Mouse (Mus musculus) intestine, embryonic 14.5 days (tissue): Measurements from ENCODE around the gene Cpm. TPM values are rescaled to one million over a fixed set of nuclear protein-coding genes. Genes with fewer than 3 reads are reported as not detected.
A peak's percentile ranks its signal among the peaks of the same experiment; 100 is the strongest.

Source experiments
- ATAC-seq: fragments of 200-750 bp; cut with Nextera tagmentation; replicated peaks from 2 replicates; pipeline ENCODE4 v1.8.0; 2017; ENCODE audit warnings: low read depth, moderate number of reproducible peaks, moderate TSS enrichment, moderate library complexity; ENCODE audit not compliant: low FRiP score, low TSS enrichment
- DNase-seq: peaks from one replicate; pipeline ENCODE4 v3.0.0-alpha.2; 2018; ENCODE audit warnings: low spot score
- H3K27ac ChIP-seq: fragments of 300-500 bp; sonication (generic); 2 replicates; pipeline ENCODE4 v1.5.1; 2014; ENCODE audit warnings: low read depth, mild to moderate bottlenecking, control low read depth
- H3K27me3 ChIP-seq: fragments of 300-500 bp; sonication (generic); replicated peaks from 2 replicates; pipeline ENCODE4 v1.6.1; 2014; ENCODE audit warnings: low read length, control low read depth; ENCODE audit not compliant: control insufficient read depth, insufficient read depth
- H3K36me3 ChIP-seq: fragments of 300-500 bp; sonication (generic); 2 replicates; pipeline ENCODE4 v1.6.1; 2014; ENCODE audit warnings: low read length, control low read depth; ENCODE audit not compliant: control insufficient read depth, insufficient read depth
- H3K4me1 ChIP-seq: fragments of 300-500 bp; sonication (generic); replicated peaks from 2 replicates; pipeline ENCODE4 v1.6.1; 2014; ENCODE audit warnings: low read length, control low read depth, mixed read lengths; ENCODE audit not compliant: control insufficient read depth, insufficient read depth
- H3K4me2 ChIP-seq: fragments of 300-500 bp; sonication (generic); 2 replicates; pipeline ENCODE4 v1.6.1; 2014; ENCODE audit warnings: low read length
- H3K4me3 ChIP-seq: fragments of 300-500 bp; sonication (generic); 2 replicates; pipeline ENCODE4 v1.5.1; 2014; ENCODE audit warnings: low read depth, low read length, control low read depth, mixed read lengths
- H3K9ac ChIP-seq: fragments of 300-500 bp; sonication (generic); 2 replicates; pipeline ENCODE4 v1.6.1; 2014; ENCODE audit warnings: mild to moderate bottlenecking, low read length
- H3K9me3 ChIP-seq: fragments of 300-500 bp; sonication (generic); 2 replicates; pipeline ENCODE4 v1.6.1; 2016; ENCODE audit warnings: low read length, control low read depth; ENCODE audit not compliant: control insufficient read depth
- WGBS: fragments of 180-500 bp; shearing (Covaris S2); extraction: QIAGEN DNeasy Blood & Tissue Kit; methylation state at CpG from one replicate; pipeline ENCODE4 v1.1.7; 2014; 5-methylcytosine and 5-hydroxymethylcytosine counted together
- polyA plus RNA-seq: library from polyadenylated mRNA; unstranded; fragments of >200 nt; fragmentation: Nextera tagmentation; extraction: Ambion mirVana; gene quantifications from 2 replicates; pipeline ENCODE4 v1.2.1, GENCODE M21; 2014

The Cpm gene
- polyA plus RNA-seq, 1 experiment from 2014 or later, result 66.6 TPM

- H3K9me3 ChIP-seq, result no peaks in the 10 kb centered on the region
- no peak overlapping the region for H3K27ac ChIP-seq
- WGBS, result 81% methylated on average over 9 of the region's 9 CpGs
- peak overlapping the region; percentile 62 for H3K4me3 ChIP-seq
- DNase-seq (no peak), ATAC-seq (no peak)
- no peak overlapping the region for H3K9ac ChIP-seq
- peaks cover 13% of the 10 kb centered on the region for H3K4me1 ChIP-seq
- peak overlapping the region; percentile 91 for H3K4me2 ChIP-seq
- H3K27me3 ChIP-seq, result no peaks in the 10 kb centered on the region
- peaks cover 46% of the 10 kb centered on the region for H3K36me3 ChIP-seq
Observed at GRCm38 (mm10) chr10:117708856-117709255, 79.6 kb downstream of the Cpm start.

GRCm38 (mm10) chr10:117709326-117709830 lies 80.1 kb downstream of the Cpm start:
- ATAC-seq, result no peak
- Histone ChIP-seq H3K27me3 (no peaks in the 10 kb centered on the region), H3K4me2 (peak overlapping the region; percentile 91), H3K4me3 (peak overlapping the region; percentile 62), H3K27ac (no peak overlapping the region; the same call in 1 of the 2 replicates), H3K4me1 (peaks cover 13% of the 10 kb centered on the region), H3K9me3 (no peaks in the 10 kb centered on the region), H3K36me3 (peaks cover 41% of the 10 kb centered on the region), H3K9ac (peak overlapping the region; percentile 96)
- 46% methylated on average over 12 of the region's 12 CpGs for WGBS
- no peak for DNase-seq

GRCm38 (mm10) chr10:117709930-117710603 lies 80.8 kb downstream of the Cpm start:
- Histone ChIP-seq H3K36me3 (peaks cover 34% of the 10 kb centered on the region), H3K4me1 (peaks cover 13% of the 10 kb centered on the region), H3K27ac (peak overlapping the region; percentile 95), H3K9me3 (no peaks in the 10 kb centered on the region), H3K4me3 (peak overlapping the region; percentile 62), H3K9ac (peak overlapping the region; percentile 96), H3K27me3 (no peaks in the 10 kb centered on the region), H3K4me2 (peak overlapping the region; percentile 91)
- ATAC-seq (peak; percentile 80), DNase-seq (peak; percentile 90)
- WGBS, result 1% methylated on average over 63 of the region's 71 CpGs

- Histone ChIP-seq H3K4me1 (peaks cover 13% of the 10 kb centered on the region), H3K4me2 (peak within 1 kb of the TSS; percentile 91), H3K9me3 (no peaks in the 10 kb centered on the region), H3K27me3 (no peaks in the 10 kb centered on the region), H3K36me3 (peaks cover 28% of the 10 kb centered on the region), H3K27ac (peak within 1 kb of the TSS; percentile 95), H3K9ac (peak within 1 kb of the TSS; percentile 96), H3K4me3 (peak within 1 kb of the TSS; percentile 62)
- ATAC-seq, result peak; percentile 92
- DNase-seq, result peak; percentile 100
- WGBS, result under 1% methylated on average over 52 of the region's 52 CpGs
Observed at GRCm38 (mm10) chr10:117710604-117711141, 81.4 kb downstream of the Cpm start, which contains the start of gene Mdm2. TSS of gene Mdm2 (minus strand) at chr10:117710758.

- Histone ChIP-seq H3K9ac (peak overlapping the region; percentile 58; the same call in 1 of the 2 replicates), H3K4me2 (peak overlapping the region; percentile 57), H3K36me3 (peaks cover 21% of the 10 kb centered on the region), H3K4me3 (peak overlapping the region; percentile 62), H3K27ac (no peak overlapping the region), H3K9me3 (no peaks in the 10 kb centered on the region), H3K4me1 (peaks cover 13% of the 10 kb centered on the region), H3K27me3 (no peaks in the 10 kb centered on the region)
- DNase-seq (no peak), ATAC-seq (no peak)
- 71% methylated on average over 5 of the region's 5 CpGs for WGBS
Observed at GRCm38 (mm10) chr10:117711408-117711807, 82.1 kb downstream of the Cpm start.

GRCm38 (mm10) chr10:117712191-117712754 lies 83.0 kb downstream of the Cpm start:
- WGBS, result 87% methylated on average over 9 of the region's 9 CpGs
- no peak for ATAC-seq
- DNase-seq, result no peak

GRCm38 (mm10) chr10:117712871-117713270 lies 83.6 kb downstream of the Cpm start:
- Histone ChIP-seq H3K27ac (no peak overlapping the region), H3K9ac (no peak overlapping the region), H3K4me1 (peaks cover 18% of the 10 kb centered on the region), H3K9me3 (no peaks in the 10 kb centered on the region), H3K36me3 (peaks cover 6% of the 10 kb centered on the region), H3K4me3 (no peak overlapping the region), H3K27me3 (no peaks in the 10 kb centered on the region), H3K4me2 (no peak overlapping the region)
- ATAC-seq, result no peak
- 89% methylated on average over 9 of the region's 9 CpGs for WGBS
- DNase-seq, result no peak

More at GRCm38 (mm10) chr10:117712191-117712754, 83.0 kb downstream of the Cpm start:
- Histone ChIP-seq H3K27me3 (no peaks in the 10 kb centered on the region), H3K9me3 (no peaks in the 10 kb centered on the region), H3K4me2 (no peak overlapping the region), H3K27ac (no peak overlapping the region), H3K36me3 (peaks cover 12% of the 10 kb centered on the region), H3K9ac (no peak overlapping the region), H3K4me3 (no peak overlapping the region), H3K4me1 (peaks cover 13% of the 10 kb centered on the region)

GRCm38 (mm10) chr10:117713466-117713865 lies 84.2 kb downstream of the Cpm start:
- no peaks in the 10 kb centered on the region for H3K9me3 ChIP-seq
- no peaks in the 10 kb centered on the region for H3K27me3 ChIP-seq
- no peak for DNase-seq
- no peak for ATAC-seq
- H3K9ac ChIP-seq, result no peak overlapping the region
- 92% methylated on average over 8 of the region's 8 CpGs for WGBS
- H3K36me3 ChIP-seq, result peaks cover 3% of the 10 kb centered on the region; the same call in 1 of the 2 replicates
- H3K4me2 ChIP-seq, result no peak overlapping the region
- peaks cover 20% of the 10 kb centered on the region for H3K4me1 ChIP-seq
- H3K4me3 ChIP-seq, result no peak overlapping the region
- no peak overlapping the region for H3K27ac ChIP-seq
